27 mouse cellular contexts compared by ENCODE assay signal in the genomic region with DNA sequence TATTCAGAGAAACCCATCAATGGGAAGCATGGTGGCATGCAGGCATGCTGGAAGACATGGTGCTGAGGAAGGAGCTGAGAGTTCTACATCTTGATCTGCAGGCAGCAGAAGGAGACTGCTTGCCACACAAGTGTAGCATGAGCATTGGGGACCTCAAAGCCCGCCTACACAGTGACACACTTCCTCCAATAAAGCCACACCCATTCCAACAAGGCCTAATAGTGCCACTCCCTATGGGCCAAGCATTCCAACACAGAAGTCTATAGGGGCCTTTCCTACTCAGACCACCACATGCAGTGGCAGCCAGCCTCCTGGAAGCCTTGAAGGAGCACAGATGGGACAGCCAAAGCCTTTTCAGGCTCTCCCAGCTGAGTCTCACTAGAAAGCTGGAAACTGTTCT. TPM values are rescaled to one million over a fixed set of nuclear protein-coding genes. Genes with fewer than 3 reads are reported as not detected.
DNase-seq lines count a peak whose midpoint lies in the region; ATAC-seq and TF ChIP-seq lines count a peak whose summit lies in the region.
"Had no signal": no experiment of that assay in that cellular context is flagged by ENCODE, and none has a peak within 500 bp of the region (broad histone marks: within the 10 kb centered on the region; RNA-seq: fewer than 3 reads in every experiment).

No protein-coding gene starts in this region.

- no peak overlapping the region for H3K9ac ChIP-seq in heart, postnatal 0 days (replicated peaks; ENCODE audit: low read depth, low read length)
- no peak overlapping the region for H3K9ac ChIP-seq in lung, postnatal 0 days (replicated peaks; ENCODE audit: low read depth)
- no peak overlapping the region for H3K9ac ChIP-seq in liver, embryonic 15.5 days
- H3K9ac ChIP-seq in midbrain, embryonic 11.5 days (ENCODE audit: low read length), result no peak overlapping the region
- H3K9ac ChIP-seq: hindbrain, embryonic 15.5 days; limb, embryonic 15.5 days; midbrain, embryonic 15.5 days; neural tube, embryonic 15.5 days had no signal

- no peak for TF ChIP-seq EP300 in heart, postnatal 0 days (IDR thresholded peaks at IDR 0.05; ENCODE audit: low read depth)
- TF ChIP-seq EP300 in lung, postnatal 0 days (IDR thresholded peaks at IDR 0.05), result no peak

- TF ChIP-seq CTCF in heart, postnatal 0 days (IDR thresholded peaks at IDR 0.05; ENCODE audit: low read depth), result no peak
- no peak for TF ChIP-seq CTCF in lung, postnatal 0 days (IDR thresholded peaks at IDR 0.05)

- no peak for DNase-seq in heart, postnatal 0 days (ENCODE audit: low spot score)
- no peak for DNase-seq in heart, adult 18-20 months
- peak; percentile 19 for DNase-seq in lung, postnatal 0 days (ENCODE audit: low spot score)
- DNase-seq in lung, adult 18-20 months, result no peak
- DNase-seq in R1 (ENCODE audit: low read depth, low spot score), result peak; percentile 82
- no peak for DNase-seq in thymus, postnatal 0 days (ENCODE audit: low spot score)
- DNase-seq in midbrain, embryonic 11.5 days (ENCODE audit: low spot score, missing footprints), result no peak
- DNase-seq: adrenal gland, adult 8-10 months; B cell, adult 2 months; cerebellum, adult 2 months; cerebellum, postnatal 14 days; gastrocnemius, postnatal 25 days; heart, adult 2 months; kidney, adult 11 months; kidney, postnatal 14 days; layer of hippocampus, adult 9-11 months; retina, postnatal 1 day; right cerebral cortex, postnatal 14 days had no signal

- no peaks in the 10 kb centered on the region for H3K36me3 ChIP-seq in heart, postnatal 0 days (replicated peaks; ENCODE audit: control insufficient read depth, insufficient read depth, low read length)
- no peaks in the 10 kb centered on the region for H3K36me3 ChIP-seq in lung, postnatal 0 days (ENCODE audit: insufficient read depth, low read length)
- 0 out of 2 replicates have a peak, but pooled peaks cover 5% of the 10 kb centered on the region for H3K36me3 ChIP-seq in liver, embryonic 15.5 days (replicated peaks)
- H3K36me3 ChIP-seq in midbrain, embryonic 11.5 days (ENCODE audit: control insufficient read depth, insufficient read depth, low read length), result no peaks in the 10 kb centered on the region
- H3K36me3 ChIP-seq: hindbrain, embryonic 15.5 days; limb, embryonic 15.5 days; midbrain, embryonic 15.5 days; neural tube, embryonic 15.5 days had no signal

- no peaks in the 10 kb centered on the region for H3K27me3 ChIP-seq in heart, postnatal 0 days (ENCODE audit: control insufficient read depth, insufficient read depth, low read length)
- H3K27me3 ChIP-seq in lung, postnatal 0 days (replicated peaks; ENCODE audit: insufficient read depth, low read length), result no peaks in the 10 kb centered on the region
- H3K27me3 ChIP-seq in liver, embryonic 15.5 days, result no peaks in the 10 kb centered on the region
- H3K27me3 ChIP-seq in midbrain, embryonic 11.5 days (ENCODE audit: control insufficient read depth, insufficient read depth, low read length), result no peaks in the 10 kb centered on the region
- H3K27me3 ChIP-seq: CH12.LX; hindbrain, embryonic 15.5 days; limb, embryonic 15.5 days; midbrain, embryonic 15.5 days; neural tube, embryonic 15.5 days had no signal

- 72% methylated on average over 1 of the region's 1 CpGs for WGBS in heart, postnatal 0 days
- WGBS in lung, postnatal 0 days, result 100% methylated on average over 1 of the region's 1 CpGs
- WGBS in liver, embryonic 15.5 days (ENCODE audit: insufficient replicate concordance), result 67% methylated on average over 1 of the region's 1 CpGs
- 80% methylated on average over 1 of the region's 1 CpGs for WGBS in midbrain, embryonic 11.5 days

- no peak overlapping the region for H3K4me2 ChIP-seq in heart, postnatal 0 days (ENCODE audit: low read depth, low read length)
- H3K4me2 ChIP-seq in lung, postnatal 0 days (replicated peaks; ENCODE audit: low read depth, low read length), result no peak overlapping the region
- H3K4me2 ChIP-seq in liver, embryonic 15.5 days, result no peak overlapping the region
- no peak overlapping the region for H3K4me2 ChIP-seq in midbrain, embryonic 11.5 days
- H3K4me2 ChIP-seq: hindbrain, embryonic 15.5 days; limb, embryonic 15.5 days; midbrain, embryonic 15.5 days; neural tube, embryonic 15.5 days had no signal

- ATAC-seq in heart, postnatal 0 days (ENCODE audit: insufficient read depth, low read depth), result 0 out of 2 replicates have a peak, but pooled peaks have one; percentile 24
- ATAC-seq in lung, postnatal 0 days, result no peak
- ATAC-seq in liver, embryonic 15.5 days (ENCODE audit: insufficient read depth), result no peak
- no peak for ATAC-seq in midbrain, embryonic 11.5 days (ENCODE audit: low FRiP score)
- ATAC-seq: inflammation-experienced regulatory T-cells, adult 6 months; midbrain, embryonic 15.5 days had no signal

- peak overlapping the region; percentile 56 for H3K27ac ChIP-seq in heart, postnatal 0 days (ENCODE audit: low read depth)
- no peak overlapping the region for H3K27ac ChIP-seq in lung, postnatal 0 days (ENCODE audit: low read length)
- H3K27ac ChIP-seq in liver, embryonic 15.5 days (replicated peaks), result peak overlapping the region; percentile 11; the same call in 1 of the 2 replicates
- H3K27ac ChIP-seq in midbrain, embryonic 11.5 days (ENCODE audit: low read depth, low read length), result no peak overlapping the region
- H3K27ac ChIP-seq: hindbrain, embryonic 15.5 days; limb, embryonic 10.5 days; limb, embryonic 15.5 days; midbrain, embryonic 15.5 days; neural tube, embryonic 15.5 days had no signal

- no peaks in the 10 kb centered on the region for H3K9me3 ChIP-seq in heart, postnatal 0 days (replicated peaks; ENCODE audit: control insufficient read depth, low read length)
- H3K9me3 ChIP-seq in lung, postnatal 0 days (ENCODE audit: low read length), result no peaks in the 10 kb centered on the region
- no peaks in the 10 kb centered on the region for H3K9me3 ChIP-seq in liver, embryonic 15.5 days (replicated peaks)
- H3K9me3 ChIP-seq in midbrain, embryonic 11.5 days (ENCODE audit: control insufficient read depth, low read length), result no peaks in the 10 kb centered on the region
- H3K9me3 ChIP-seq: hindbrain, embryonic 15.5 days; limb, embryonic 10.5 days; limb, embryonic 15.5 days; midbrain, embryonic 15.5 days; neural tube, embryonic 15.5 days had no signal

- H3K4me1 ChIP-seq in heart, postnatal 0 days (ENCODE audit: control insufficient read depth, insufficient read depth), result peaks cover 22% of the 10 kb centered on the region
- no peaks in the 10 kb centered on the region; the same call in 1 of the 2 replicates for H3K4me1 ChIP-seq in lung, postnatal 0 days (ENCODE audit: insufficient read depth, low read depth, low read length)
- H3K4me1 ChIP-seq in liver, embryonic 15.5 days (replicated peaks), result peaks cover 65% of the 10 kb centered on the region
- H3K4me1 ChIP-seq in midbrain, embryonic 11.5 days (ENCODE audit: control insufficient read depth, insufficient read depth, low read length), result 0 out of 2 replicates have a peak, but pooled peaks cover 4% of the 10 kb centered on the region
- H3K4me1 ChIP-seq: midbrain, embryonic 15.5 days had no signal

- H3K4me3 ChIP-seq in heart, postnatal 0 days (ENCODE audit: low read depth, low read length), result no peak overlapping the region
- H3K4me3 ChIP-seq in lung, postnatal 0 days (ENCODE audit: low read depth, low read length), result no peak overlapping the region
- H3K4me3 ChIP-seq in liver, embryonic 15.5 days (replicated peaks), result no peak overlapping the region
- no peak overlapping the region for H3K4me3 ChIP-seq in midbrain, embryonic 11.5 days (ENCODE audit: low read depth, low read length)
- H3K4me3 ChIP-seq: erythroblast, embryonic 14.5 days; heart, adult 2 months; hindbrain, embryonic 15.5 days; limb, embryonic 10.5 days; limb, embryonic 15.5 days; midbrain, embryonic 15.5 days; neural tube, embryonic 15.5 days had no signal

RNA-seq across cellular contexts. Expression of a gene that starts 46.3 kb away (rescaled TPM):
- total RNA-seq in heart, postnatal 0 days (2014; rRNA removed; ENCODE audit: low replicate concordance), result 0.65 TPM in 1 of 2 replicates, not detected in the other
- polyA plus RNA-seq in heart, postnatal 0 days (2015; fragmentation: Nextera tagmentation; extraction: Ambion mirVana), result 0.16 and 0.23 TPM in 2 replicates
- total RNA-seq in heart, adult 18-20 months (2021), result not detected
- 0.27 and 0.38 TPM in 2 replicates for polyA plus RNA-seq in lung, postnatal 0 days (2015; fragmentation: Nextera tagmentation; extraction: Ambion mirVana)
- 0.14 and 0.20 TPM in 2 replicates for polyA plus RNA-seq in liver, embryonic 15.5 days (2015; fragmentation: Nextera tagmentation; extraction: Ambion mirVana)
- 5.6 and 6.4 TPM in 2 replicates for polyA plus RNA-seq in thymus, postnatal 0 days (2015; fragmentation: Nextera tagmentation; extraction: Ambion mirVana)
- 3.7 and 5.1 TPM in 2 replicates for polyA plus RNA-seq in midbrain, embryonic 11.5 days (2014; fragmentation: Nextera tagmentation; extraction: Ambion mirVana)
- total RNA-seq: CH12.LX; gastrocnemius, postnatal 25 days; heart, adult 2 months had no signal
- polyA plus RNA-seq: erythroblast, embryonic 14.5 days; inflammation-experienced regulatory T-cells, adult 6 months had no signal

RNA-seq across cellular contexts. Expression of a gene that starts 46.8 kb away (rescaled TPM):
- 23.8 and 23.9 TPM in 2 replicates for total RNA-seq in heart, postnatal 0 days (2014; rRNA removed; ENCODE audit: low replicate concordance)
- 38.0 and 40.5 TPM in 2 replicates for polyA plus RNA-seq in heart, postnatal 0 days (2015; fragmentation: Nextera tagmentation; extraction: Ambion mirVana)
- total RNA-seq in heart, adult 18-20 months (2021), result 1 to 10 TPM; 7.4 to 9.4 TPM
- 27.5 and 27.8 TPM in 2 replicates for polyA plus RNA-seq in lung, postnatal 0 days (2015; fragmentation: Nextera tagmentation; extraction: Ambion mirVana)
- polyA plus RNA-seq in liver, embryonic 15.5 days (2015; fragmentation: Nextera tagmentation; extraction: Ambion mirVana), result 41.1 and 57.0 TPM in 2 replicates
- polyA plus RNA-seq in thymus, postnatal 0 days (2015; fragmentation: Nextera tagmentation; extraction: Ambion mirVana), result 128 and 130 TPM in 2 replicates
- 78.1 and 89.3 TPM in 2 replicates for polyA plus RNA-seq in midbrain, embryonic 11.5 days (2014; fragmentation: Nextera tagmentation; extraction: Ambion mirVana)

Comparison
In these comparisons a context has a peak if more than half of its experiments do, and no peak if none do; other contexts are left out.
1. DNase-seq: peak in lung, postnatal 0 days (single experiment) and R1 (single experiment); none in heart, postnatal 0 days (single experiment), heart, adult 18-20 months (0 of 2), lung, adult 18-20 months (0 of 2), thymus, postnatal 0 days (single experiment) and midbrain, embryonic 11.5 days (single experiment).
2. H3K27ac ChIP-seq: peak in heart, postnatal 0 days (single experiment) and liver, embryonic 15.5 days (single experiment); none in lung, postnatal 0 days (single experiment) and midbrain, embryonic 11.5 days (single experiment).